Mouse (Mus musculus) olfactory bulb, adult 2 months (tissue): ENCODE results near the gene Fam71f2.

ENCODE experiments used
- CTCF ChIP-seq: fragments of 200-500 bp; IDR thresholded peaks from 2 replicates; pipeline ENCODE4 v1.5.1; 2012; ENCODE audit warnings: low read depth, mild to moderate bottlenecking, low read length, moderate library complexity; ENCODE audit not compliant: insufficient read depth
- POLR2A ChIP-seq: fragments of 200-500 bp; IDR thresholded peaks from 2 replicates; pipeline ENCODE4 v1.6.1; 2012; ENCODE audit warnings: mild to moderate bottlenecking, low read depth, low read length, moderate library complexity; ENCODE audit not compliant: insufficient read depth

- TF ChIP-seq CTCF (no peak), POLR2A (no peak)
Measured at GRCm38 (mm10) chr6:29269006-29269668, 10.3 kb upstream of the Fam71f2 start.
